Comparison of ENCODE assay signal across 8 mouse cellular contexts in genomic region chr4:124693135-124693894, GRCm38 (mm10). TPM values are rescaled to one million over a fixed set of nuclear protein-coding genes. Genes with fewer than 3 reads are reported as not detected.
DNase-seq lines count a peak whose midpoint lies in the region; ATAC-seq and TF ChIP-seq lines count a peak whose summit lies in the region.

Gene Utp11, minus strand, starts transcription at chr4:124693600.

- H3K4me2 ChIP-seq in kidney, embryonic 15.5 days: peak within 1 kb of the TSS; percentile 76
- peak within 1 kb of the TSS; percentile 66 for H3K4me2 ChIP-seq in limb, embryonic 15.5 days
- peak within 1 kb of the TSS; percentile 73 for H3K4me2 ChIP-seq in midbrain, postnatal 0 days (ENCODE audit: low read depth, low read length, poor library complexity, severe bottlenecking)

- peak within 1 kb of the TSS; percentile 21 for H3K27ac ChIP-seq in embryonic fibroblast, embryonic 13.5 days (ENCODE audit: insufficient read depth, low read length)
- peak within 1 kb of the TSS; percentile 92 for H3K27ac ChIP-seq in heart, embryonic 10.5 days
- peak within 1 kb of the TSS; percentile 83; the same call in 1 of the 2 replicates for H3K27ac ChIP-seq in kidney, embryonic 15.5 days
- H3K27ac ChIP-seq in limb, embryonic 15.5 days: peak within 1 kb of the TSS; percentile 84
- H3K27ac ChIP-seq in midbrain, postnatal 0 days (ENCODE audit: low read depth, low read length): peak within 1 kb of the TSS; percentile 63

- peak within 1 kb of the TSS; percentile 97 for H3K4me3 ChIP-seq in embryonic fibroblast, embryonic 13.5 days (ENCODE audit: insufficient read depth, low read length)
- H3K4me3 ChIP-seq in heart, embryonic 10.5 days: peak within 1 kb of the TSS; percentile 88
- H3K4me3 ChIP-seq in kidney, embryonic 15.5 days (replicated peaks): peak within 1 kb of the TSS; percentile 91
- peak within 1 kb of the TSS; percentile 70 for H3K4me3 ChIP-seq in limb, embryonic 15.5 days
- H3K4me3 ChIP-seq in midbrain, postnatal 0 days (ENCODE audit: low read depth, low read length): peak within 1 kb of the TSS; percentile 89

- 0 out of 2 replicates have a peak, but pooled peaks cover 8% of the 10 kb centered on the region for H3K36me3 ChIP-seq in heart, embryonic 10.5 days
- 0 out of 2 replicates have a peak, but pooled peaks cover 7% of the 10 kb centered on the region for H3K36me3 ChIP-seq in kidney, embryonic 15.5 days
- 0 out of 2 replicates have a peak, but pooled peaks cover 4% of the 10 kb centered on the region for H3K36me3 ChIP-seq in limb, embryonic 15.5 days
- H3K36me3 ChIP-seq in midbrain, postnatal 0 days (ENCODE audit: insufficient read depth, low read length): no peaks in the 10 kb centered on the region

- peaks cover 7% of the 10 kb centered on the region; the same call in 1 of the 2 replicates for H3K4me1 ChIP-seq in embryonic fibroblast, embryonic 13.5 days (ENCODE audit: control insufficient read depth, insufficient read depth, low read length)
- H3K4me1 ChIP-seq in heart, embryonic 10.5 days: peaks cover 14% of the 10 kb centered on the region; the same call in 1 of the 2 replicates
- peaks cover 38% of the 10 kb centered on the region for H3K4me1 ChIP-seq in kidney, embryonic 15.5 days
- H3K4me1 ChIP-seq in limb, embryonic 15.5 days: peaks cover 32% of the 10 kb centered on the region
- peaks cover 5% of the 10 kb centered on the region; the same call in 1 of the 2 replicates for H3K4me1 ChIP-seq in midbrain, postnatal 0 days (ENCODE audit: insufficient read depth, low read length)

- peak; percentile 91 for DNase-seq in CD4-positive helper T cell, adult 2 months (ENCODE audit: low read depth, low spot score)
- DNase-seq in brain, adult 2 months (ENCODE audit: low read depth, low spot score): peak; percentile 96
- peak; percentile 96 for DNase-seq in heart, embryonic 10.5 days (ENCODE audit: low spot score)
- peak; percentile 95 for DNase-seq in midbrain, postnatal 0 days (ENCODE audit: low spot score)
- DNase-seq in spleen, postnatal 36 days (ENCODE audit: low spot score in 2 of 2): peak; percentile 86 to 88

- no peak for TF ChIP-seq CTCF in embryonic fibroblast, embryonic 13.5 days (IDR thresholded peaks at IDR 0.05; ENCODE audit: borderline replicate concordance, insufficient read depth, low read length)
- TF ChIP-seq CTCF in midbrain, postnatal 0 days (IDR thresholded peaks at IDR 0.05): no peak

- peak; percentile 94 for ATAC-seq in kidney, embryonic 15.5 days (replicated peaks; ENCODE audit: low FRiP score)
- ATAC-seq in limb, embryonic 15.5 days (ENCODE audit: insufficient number of reproducible peaks, low FRiP score, low TSS enrichment, low read depth): peak; percentile 92
- ATAC-seq in midbrain, postnatal 0 days (ENCODE audit: low FRiP score): peak; percentile 95

- peaks cover 14% of the 10 kb centered on the region for H3K27me3 ChIP-seq in heart, embryonic 10.5 days (ENCODE audit: insufficient read depth, poor library complexity, severe bottlenecking)
- H3K27me3 ChIP-seq in kidney, embryonic 15.5 days: 0 out of 2 replicates have a peak, but pooled peaks cover 6% of the 10 kb centered on the region
- H3K27me3 ChIP-seq in limb, embryonic 15.5 days: no peaks in the 10 kb centered on the region
- H3K27me3 ChIP-seq in midbrain, postnatal 0 days (ENCODE audit: insufficient read depth, low read length): peaks cover 4% of the 10 kb centered on the region; the same call in 1 of the 2 replicates

- WGBS in heart, embryonic 10.5 days: under 1% methylated on average over 43 of the region's 43 CpGs
- under 1% methylated on average over 43 of the region's 43 CpGs for WGBS in kidney, embryonic 15.5 days
- under 1% methylated on average over 43 of the region's 43 CpGs for WGBS in limb, embryonic 15.5 days
- WGBS in midbrain, postnatal 0 days: under 1% methylated on average over 43 of the region's 43 CpGs

- H3K9ac ChIP-seq in kidney, embryonic 15.5 days: peak within 1 kb of the TSS; percentile 91
- H3K9ac ChIP-seq in limb, embryonic 15.5 days: peak within 1 kb of the TSS; percentile 75
- H3K9ac ChIP-seq in midbrain, postnatal 0 days (replicated peaks; ENCODE audit: low read length, poor library complexity, severe bottlenecking): peak within 1 kb of the TSS; percentile 90

- H3K9me3 ChIP-seq in heart, embryonic 10.5 days: no peaks in the 10 kb centered on the region
- no peaks in the 10 kb centered on the region for H3K9me3 ChIP-seq in kidney, embryonic 15.5 days (replicated peaks)
- no peaks in the 10 kb centered on the region for H3K9me3 ChIP-seq in limb, embryonic 15.5 days
- H3K9me3 ChIP-seq in midbrain, postnatal 0 days (ENCODE audit: low read length): no peaks in the 10 kb centered on the region

- peak; percentile 72 for TF ChIP-seq POLR2A in embryonic fibroblast, embryonic 13.5 days (IDR thresholded peaks at IDR 0.05; ENCODE audit: low read depth, low read length)

RNA-seq across cellular contexts. Expression of gene Utp11, which starts in this region (rescaled TPM):
- 51.1 and 51.9 TPM in 2 replicates for polyA plus RNA-seq in embryonic fibroblast, embryonic 13.5 days (2011; ENCODE audit: insufficient read length, low read depth, missing spikeins)
- polyA plus RNA-seq in heart, embryonic 10.5 days (2016; fragmentation: Nextera tagmentation; extraction: Ambion mirVana): 53.0 and 63.6 TPM in 2 replicates
- 78.5 and 81.9 TPM in 2 replicates for polyA plus RNA-seq in kidney, embryonic 15.5 days (2015; fragmentation: Nextera tagmentation; extraction: Ambion mirVana)
- 74.7 and 79.4 TPM in 2 replicates for polyA plus RNA-seq in limb, embryonic 15.5 days (2015; fragmentation: Nextera tagmentation; extraction: Ambion mirVana)
- total RNA-seq in midbrain, postnatal 0 days (2014; rRNA removed): 10.3 and 10.9 TPM in 2 replicates
- 30.7 and 31.7 TPM in 2 replicates for polyA plus RNA-seq in midbrain, postnatal 0 days (2015; fragmentation: Nextera tagmentation; extraction: Ambion mirVana)

Comparison
In these comparisons a context has a peak if more than half of its experiments do, and no peak if none do; other contexts are left out.
1. Peak in every context shown above with its lines: DNase-seq, ATAC-seq, H3K4me3 ChIP-seq and H3K27ac ChIP-seq.
2. H3K27ac ChIP-seq: peak in every context shown above with its lines; median percentile 92 in heart, embryonic 10.5 days; 84 in limb, embryonic 15.5 days; 83 in kidney, embryonic 15.5 days; 63 in midbrain, postnatal 0 days; 21 in embryonic fibroblast, embryonic 13.5 days.